Mouse (Mus musculus) liver, adult 2 months (tissue): ENCODE measurements at regions not wholly inside any gene's neighbourhood (a gene's known extent, or its start where the extent isn't known, plus 50 kb on each side); places are given as distances from the start of the nearest gene placed in this dataset.

ENCODE experiments used
- DNase-seq: peaks from one replicate; pipeline ENCODE4 v3.0.0-alpha.2; 2011; ENCODE audit warnings: low read depth, low spot score; ENCODE audit errors: extremely low read depth
- H3K27ac ChIP-seq: fragments of 200-500 bp; replicated peaks from 2 replicates; pipeline ENCODE4 v1.5.1; 2012; ENCODE audit warnings: low read depth, mild to moderate bottlenecking, control low read depth, inconsistent platforms, low read length; ENCODE audit not compliant: insufficient read depth
- H3K27me3 ChIP-seq: fragments of 200-500 bp; 2 replicates; pipeline ENCODE4 v1.6.1; 2012; ENCODE audit warnings: mild to moderate bottlenecking, moderate library complexity, low read length, inconsistent platforms; ENCODE audit not compliant: control insufficient read depth, insufficient read depth
- H3K36me3 ChIP-seq: fragments of 200-500 bp; 2 replicates; pipeline ENCODE4 v1.6.1; 2012; ENCODE audit warnings: low read length, inconsistent platforms; ENCODE audit not compliant: control insufficient read depth, insufficient read depth
- H3K4me1 ChIP-seq: fragments of 200-500 bp; 2 replicates; pipeline ENCODE4 v1.6.1; 2011; ENCODE audit warnings: low read length; ENCODE audit not compliant: control insufficient read depth, insufficient read depth
- H3K4me3 ChIP-seq: fragments of 200-500 bp; 2 replicates; pipeline ENCODE4 v1.5.1; 2011; ENCODE audit warnings: low read depth, mild to moderate bottlenecking, control low read depth, low read length, moderate library complexity; ENCODE audit not compliant: insufficient read depth
- H3K79me2 ChIP-seq: fragments of 200-500 bp; 2 replicates; pipeline ENCODE4 v1.6.1; 2012; ENCODE audit warnings: inconsistent platforms, mild to moderate bottlenecking, low read length, moderate library complexity; ENCODE audit not compliant: control insufficient read depth, insufficient read depth
- H3K9ac ChIP-seq: fragments of 200-500 bp; 2 replicates; pipeline ENCODE4 v1.6.1; 2012; ENCODE audit warnings: low read depth, mild to moderate bottlenecking, control low read depth, inconsistent platforms, low read length
- CTCF ChIP-seq: fragments of 200-500 bp; IDR thresholded peaks from 2 replicates; pipeline ENCODE4 v1.5.1; 2011; ENCODE audit warnings: low read depth, low read length, control low read depth
- POLR2A ChIP-seq: fragments of 200-500 bp; IDR thresholded peaks from 2 replicates; pipeline ENCODE4 v1.6.1; 2011; ENCODE audit warnings: low read length, control low read depth; ENCODE audit not compliant: insufficient read depth; ENCODE audit errors: extremely low read depth
- WGBS: fragments of 180-500 bp; shearing (Covaris S2); methylation state at CpG from one replicate; pipeline ENCODE4 v1.1.7; 2018; 5-methylcytosine and 5-hydroxymethylcytosine counted together

DNA sequence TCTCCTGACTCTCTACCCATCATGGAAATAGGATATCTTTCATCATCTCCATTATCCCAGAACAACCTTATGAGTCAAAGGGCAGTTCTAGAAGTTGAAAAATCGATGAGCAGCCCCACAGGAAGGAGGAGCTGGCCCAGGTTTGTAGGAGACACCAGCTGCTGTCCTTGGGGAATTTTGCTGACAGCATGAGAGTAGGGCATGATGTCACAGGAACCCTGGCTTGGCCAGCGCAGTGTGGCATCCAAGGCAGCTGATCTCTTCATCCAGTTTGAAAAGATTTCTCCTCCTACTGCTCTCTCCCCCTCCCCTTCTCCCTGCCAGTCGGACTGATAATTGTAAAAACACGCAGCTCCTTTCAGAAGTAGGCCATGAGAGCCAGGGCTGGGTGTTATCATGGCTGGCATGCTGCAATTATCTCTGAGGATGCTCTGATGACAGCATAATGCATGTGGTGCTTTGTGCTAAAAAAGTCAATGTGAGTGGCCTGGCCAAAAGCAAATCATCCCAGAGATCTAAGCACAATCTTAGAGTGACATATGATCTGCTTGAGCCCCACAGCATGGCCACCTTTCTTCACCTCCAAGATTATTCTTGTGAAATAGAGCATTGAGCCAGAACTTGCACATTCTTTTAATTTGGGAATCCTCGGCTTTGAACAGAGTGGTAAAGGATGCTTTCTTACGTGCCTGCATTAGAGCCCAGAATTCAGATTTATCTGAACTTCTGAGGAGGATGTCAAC is 54.2 kb downstream of the Gjd2 start:
- H3K27me3 ChIP-seq, result no peaks in the 10 kb centered on the region
- no peak overlapping the region for H3K9ac ChIP-seq
- no peaks in the 10 kb centered on the region for H3K4me1 ChIP-seq
- no peaks in the 10 kb centered on the region for H3K79me2 ChIP-seq
- no peak for TF ChIP-seq CTCF
- no peak for TF ChIP-seq POLR2A
- H3K36me3 ChIP-seq, result no peaks in the 10 kb centered on the region
- no peak overlapping the region for H3K4me3 ChIP-seq
- no peak for DNase-seq
- whole genome bisulfite sequencing, result 65% methylated on average over 6 of the region's 6 CpGs
- H3K27ac ChIP-seq, result no peak overlapping the region

GRCm38 (mm10) chr2:113952480-113952879 is 60.9 kb downstream of the Gjd2 start:
- H3K4me1 ChIP-seq, result no peaks in the 10 kb centered on the region
- no peaks in the 10 kb centered on the region for H3K27me3 ChIP-seq
- TF ChIP-seq POLR2A, result no peak
- TF ChIP-seq CTCF, result no peak
- no peaks in the 10 kb centered on the region for H3K79me2 ChIP-seq
- no peak overlapping the region for H3K4me3 ChIP-seq
- H3K27ac ChIP-seq, result no peak overlapping the region
- no peak for DNase-seq
- H3K9ac ChIP-seq, result no peak overlapping the region
- no peaks in the 10 kb centered on the region for H3K36me3 ChIP-seq

- Histone ChIP-seq H3K36me3 (no peaks in the 10 kb centered on the region), H3K79me2 (no peaks in the 10 kb centered on the region), H3K4me3 (no peak overlapping the region), H3K27ac (no peak overlapping the region), H3K27me3 (no peaks in the 10 kb centered on the region), H3K9ac (no peak overlapping the region), H3K4me1 (no peaks in the 10 kb centered on the region)
- 40% methylated on average over 2 of the region's 2 CpGs for WGBS
- TF ChIP-seq CTCF (no peak), POLR2A (no peak)
- DNase-seq, result no peak
Observed at GRCm38 (mm10) chr2:113949296-113949990, 64.0 kb downstream of the Gjd2 start.

GRCm38 (mm10) chr2:113931689-113932088 is 81.7 kb downstream of the Gjd2 start:
- no peaks in the 10 kb centered on the region for H3K4me1 ChIP-seq
- H3K79me2 ChIP-seq, result no peaks in the 10 kb centered on the region
- TF ChIP-seq CTCF (no peak), POLR2A (no peak)
- no peak overlapping the region for H3K9ac ChIP-seq
- no peak overlapping the region for H3K4me3 ChIP-seq
- no peaks in the 10 kb centered on the region for H3K36me3 ChIP-seq
- no peak overlapping the region for H3K27ac ChIP-seq
- 84% methylated on average over 4 of the region's 4 CpGs for WGBS
- H3K27me3 ChIP-seq, result no peaks in the 10 kb centered on the region
- no peak for DNase-seq

DNA sequence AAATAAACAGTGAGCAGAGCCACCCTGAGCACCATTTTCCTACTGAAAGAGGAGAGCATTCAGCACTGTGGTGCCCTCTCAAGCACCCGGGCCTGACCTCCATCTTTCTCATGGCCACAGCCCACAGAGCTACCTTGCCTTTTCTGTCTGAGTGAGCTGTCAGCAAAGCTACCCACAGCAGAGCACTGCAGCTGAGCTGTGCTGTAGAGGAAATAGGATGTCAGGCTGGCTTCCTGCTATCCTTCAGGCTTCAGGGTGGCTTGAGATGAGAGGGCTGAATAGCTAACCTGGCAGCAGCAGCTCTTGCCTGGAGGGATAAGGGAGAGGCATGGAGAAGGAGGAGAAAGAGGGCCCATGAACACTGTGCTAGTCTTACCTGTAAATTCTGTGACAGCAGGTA is 82.5 kb downstream of the Gjd2 start:
- no peaks in the 10 kb centered on the region for H3K4me1 ChIP-seq
- H3K27me3 ChIP-seq, result no peaks in the 10 kb centered on the region
- TF ChIP-seq POLR2A (no peak), CTCF (no peak)
- H3K79me2 ChIP-seq, result no peaks in the 10 kb centered on the region
- no peak for DNase-seq
- 38% methylated on average over 1 of the region's 1 CpGs for WGBS
- H3K36me3 ChIP-seq, result no peaks in the 10 kb centered on the region
- H3K4me3 ChIP-seq, result no peak overlapping the region
- H3K9ac ChIP-seq, result no peak overlapping the region
- no peak overlapping the region for H3K27ac ChIP-seq

DNA sequence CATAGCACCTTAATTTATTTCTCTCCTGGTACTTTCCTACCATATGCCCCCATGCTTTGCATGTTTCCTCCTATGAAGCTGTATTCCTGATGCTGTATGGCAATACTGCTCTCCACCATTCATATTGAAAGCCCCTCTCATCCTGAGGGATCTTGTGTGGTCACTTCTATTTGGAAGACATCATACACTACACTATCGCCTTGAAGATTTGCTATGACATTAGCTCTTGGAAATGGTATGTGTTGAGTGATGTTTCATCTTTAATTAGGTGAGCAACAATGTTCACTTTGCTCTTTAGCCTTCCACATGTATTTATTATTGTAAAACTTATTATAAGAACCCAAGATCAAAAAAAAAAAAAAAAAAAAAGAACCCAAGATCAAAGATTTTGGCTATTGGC is 81.2 kb upstream of the Arhgap11a start:
- Histone ChIP-seq H3K4me1 (no peaks in the 10 kb centered on the region), H3K27me3 (no peaks in the 10 kb centered on the region), H3K9ac (no peak overlapping the region), H3K4me3 (no peak overlapping the region), H3K27ac (no peak overlapping the region), H3K79me2 (no peaks in the 10 kb centered on the region), H3K36me3 (no peaks in the 10 kb centered on the region)
- no peak for DNase-seq
- WGBS, result 74% methylated on average over 1 of the region's 1 CpGs
- TF ChIP-seq CTCF (no peak), POLR2A (no peak)
